Mouse (Mus musculus) left cerebral cortex, adult 9 months (tissue): ENCODE measurements around the gene Slc16a8.

Experiments
- DNase-seq, 2 experiments: peaks; one replicate each; pipeline ENCODE4 v3.0.0; 2022; ENCODE audit warnings: low spot score in 2 of 2

Gene Slc16a8

DNA sequence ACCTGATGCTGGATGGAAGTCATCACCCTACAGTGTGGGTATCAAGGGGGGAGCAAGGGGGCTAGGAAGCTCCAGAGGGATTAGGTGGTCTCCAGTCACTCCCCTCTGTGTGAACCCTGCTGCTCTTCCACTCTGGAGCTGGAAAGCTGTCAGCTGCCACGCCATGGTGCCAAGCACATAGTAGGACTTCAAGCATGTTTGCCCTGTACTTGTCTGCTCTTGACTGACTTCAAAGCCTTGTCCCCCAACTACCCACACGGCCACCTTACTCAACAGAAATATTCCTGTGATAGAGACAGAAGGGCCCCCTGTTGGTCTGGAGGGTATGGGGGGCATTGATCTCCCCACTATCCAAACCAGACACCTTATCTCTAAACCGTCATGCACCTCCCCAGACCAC lies 38.4 kb downstream of the Slc16a8 start:
- no peak for DNase-seq

DNA sequence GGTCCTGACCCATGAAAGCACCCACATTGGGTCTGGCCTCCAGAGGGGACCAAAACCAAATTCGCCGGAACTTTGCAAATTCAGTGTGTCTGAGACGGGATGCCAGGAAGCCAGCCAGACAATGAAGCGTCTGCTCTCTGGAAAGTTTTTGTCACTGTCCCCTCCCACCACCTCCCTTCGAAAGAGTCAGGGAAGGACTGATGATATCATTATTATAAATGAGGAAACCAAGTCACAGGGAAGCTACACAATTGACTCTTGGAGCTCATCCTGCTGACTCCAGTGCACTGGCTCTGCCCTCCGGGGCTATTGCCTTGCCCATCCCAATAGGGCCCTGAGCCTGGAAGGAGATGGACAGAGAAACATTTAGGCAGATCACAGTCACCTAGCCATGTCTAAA lies 41.0 kb downstream of the Slc16a8 start:
- no peak for DNase-seq

DNA sequence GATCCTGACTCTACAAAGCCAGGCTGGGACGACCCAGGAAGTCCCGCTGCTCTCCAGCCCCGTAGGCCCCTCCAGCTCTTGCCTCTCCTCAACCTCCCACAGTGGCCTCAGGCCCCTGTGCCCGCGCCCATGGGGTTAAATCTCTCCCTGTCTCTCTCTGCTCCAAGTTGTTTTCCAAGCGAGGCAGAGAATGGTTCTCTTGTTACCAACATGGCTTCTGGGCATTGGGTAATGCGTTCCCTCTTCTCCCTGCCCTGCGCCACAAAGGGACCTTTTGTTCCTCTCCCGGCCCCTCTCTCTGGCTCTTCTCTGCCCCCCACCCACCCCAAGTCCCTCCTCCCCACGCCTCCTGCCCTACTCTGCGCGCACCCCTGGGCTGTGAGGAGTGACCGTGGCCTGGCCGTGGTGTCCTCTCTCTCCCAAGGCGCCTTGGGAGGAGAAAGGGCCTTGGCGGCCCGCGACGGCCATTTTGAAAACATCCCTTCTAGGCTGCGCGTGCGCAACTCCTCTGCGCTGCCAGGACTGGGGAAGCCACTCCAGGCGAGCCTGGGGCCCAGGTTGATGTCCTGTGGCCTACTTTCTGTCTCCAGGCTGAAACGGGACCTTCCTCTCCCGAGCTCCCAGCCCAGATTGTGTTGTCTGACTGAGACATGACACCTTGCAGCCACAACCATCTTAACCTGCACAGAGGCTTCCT lies 41.7 kb downstream of the Slc16a8 start:
- no peak for DNase-seq

DNA sequence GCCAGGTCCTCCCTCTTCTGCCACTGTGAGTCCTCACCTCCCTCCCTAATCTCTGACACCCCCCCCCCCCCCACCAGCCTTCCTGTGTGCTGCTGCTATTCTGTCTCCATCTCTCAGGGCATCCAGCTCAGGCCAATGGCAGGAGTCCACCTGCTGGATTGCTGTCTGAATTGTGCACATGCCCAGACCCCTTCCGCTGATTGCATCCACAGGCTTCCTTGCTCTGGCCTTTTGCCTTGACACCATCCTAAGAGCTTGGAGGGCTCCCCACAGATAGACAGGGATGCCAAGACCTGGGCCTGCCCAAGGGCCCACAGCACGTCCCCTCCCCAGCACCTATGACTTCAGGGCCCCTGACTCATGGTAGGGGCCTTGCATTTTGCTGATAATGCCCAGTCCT lies 44.2 kb downstream of the Slc16a8 start:
- no peak for DNase-seq

DNA sequence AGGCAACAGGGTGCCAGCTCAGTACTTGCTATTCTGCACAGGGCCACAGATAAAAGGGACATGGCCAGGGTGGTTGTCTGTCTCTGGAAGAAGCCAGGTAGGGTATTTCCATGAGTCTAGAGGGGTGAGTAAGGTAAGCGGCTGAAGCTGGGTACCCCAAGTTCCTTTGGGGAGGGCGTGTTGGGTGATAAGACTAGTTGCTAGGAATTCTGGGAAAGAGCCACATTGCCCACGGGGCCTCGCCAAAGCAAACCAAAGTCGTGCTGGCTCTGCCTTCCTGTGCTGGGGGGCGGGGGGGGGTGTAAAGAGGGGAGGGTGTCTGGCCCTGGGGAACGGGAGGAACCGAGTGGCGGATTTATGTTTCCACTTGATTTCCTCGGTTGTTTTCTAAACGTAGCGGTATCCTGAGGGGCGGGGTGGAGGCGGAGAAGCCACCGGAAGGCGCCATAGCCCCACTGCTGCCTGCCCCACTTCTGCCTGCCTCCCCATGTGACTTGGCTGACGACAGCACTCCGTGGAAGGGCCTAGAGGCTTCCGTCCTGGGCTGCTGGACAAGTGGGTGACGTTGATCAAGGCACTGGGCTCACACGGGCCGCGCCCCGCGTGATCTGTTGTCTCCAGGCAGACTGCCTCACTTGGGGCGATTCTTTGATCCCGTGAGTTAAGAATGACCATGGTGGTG lies 45.7 kb downstream of the Slc16a8 start:
- DNase-seq, result no peak

DNA sequence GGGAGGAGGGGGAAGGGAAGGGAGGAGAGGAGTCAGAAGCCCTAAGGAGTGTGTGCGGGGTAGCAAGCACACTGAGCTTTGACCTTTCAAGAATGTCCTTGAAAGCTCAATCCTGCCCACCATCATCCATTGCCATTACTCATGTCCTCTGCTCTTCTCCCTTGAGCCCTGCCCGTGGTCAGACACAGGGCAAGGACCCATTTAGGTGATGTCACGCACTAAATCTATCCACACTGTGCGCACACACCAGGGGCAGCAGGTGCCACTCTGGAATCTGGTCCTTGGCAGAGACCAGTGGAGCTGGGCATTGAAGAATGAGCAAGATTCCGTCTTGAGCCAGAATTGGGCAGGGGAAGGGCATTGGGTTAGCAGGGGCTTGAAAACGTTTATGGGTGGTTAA lies 46.4 kb downstream of the Slc16a8 start:
- DNase-seq, result no peak

DNA sequence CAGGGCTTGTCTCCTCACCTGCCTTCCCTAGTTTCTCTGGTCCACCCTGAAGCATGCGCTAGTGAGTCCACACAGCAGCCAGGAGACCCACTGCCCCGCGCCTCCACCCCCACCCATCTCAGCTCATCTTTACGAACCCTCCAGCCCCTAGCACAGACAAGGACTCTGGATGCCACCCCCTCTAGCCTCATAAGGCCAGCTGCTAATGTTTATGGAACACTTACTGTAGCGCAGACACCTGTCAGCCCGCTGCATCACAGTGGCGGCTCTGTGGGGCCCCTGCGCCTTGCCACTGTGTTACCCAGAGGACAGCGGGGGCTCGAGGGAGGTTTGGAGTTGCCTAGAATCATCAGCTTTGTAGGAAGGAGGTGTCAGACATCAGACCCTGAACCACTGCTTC lies 52.0 kb downstream of the Slc16a8 start:
- no peak for DNase-seq

DNA sequence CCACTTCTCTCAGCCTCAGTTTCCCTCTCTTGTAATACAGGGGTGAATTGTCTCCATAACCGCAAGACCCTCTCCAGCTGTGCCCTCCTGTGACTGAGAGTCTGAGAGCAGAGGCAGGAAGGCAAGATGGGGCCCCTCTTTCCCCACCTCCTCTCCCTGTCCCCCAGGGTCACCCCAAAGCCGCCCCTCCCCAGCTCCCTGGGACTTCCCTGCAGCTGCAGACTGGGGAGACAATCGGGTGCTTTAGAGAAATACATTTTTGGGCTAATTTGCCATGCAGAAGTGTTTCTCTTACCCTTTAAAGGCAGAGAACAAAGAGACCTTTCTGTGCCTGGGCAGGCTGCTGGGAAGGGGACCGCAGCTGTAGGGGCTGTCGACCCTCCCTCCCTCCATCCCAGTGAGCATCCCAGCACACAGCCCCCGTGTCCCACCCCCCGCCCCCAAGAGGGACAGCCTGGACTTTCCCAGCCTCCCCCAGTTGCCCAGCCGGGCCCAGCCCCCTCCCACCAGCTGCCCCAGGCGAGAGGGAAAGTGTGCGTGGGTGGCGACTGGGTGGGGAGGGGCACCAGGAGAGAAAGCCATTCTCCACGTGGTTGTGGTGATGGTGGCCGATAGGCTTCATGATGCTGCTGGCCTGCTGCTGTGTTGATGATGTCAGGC lies 52.9 kb downstream of the Slc16a8 start:
- DNase-seq, result peak in 1 of 2 experiments; percentile 42
